Mouse (Mus musculus) embryonic facial prominence, embryonic 13.5 days (tissue): Measurements from ENCODE around the gene Kcnmb4. TPM values are rescaled to one million over a fixed set of nuclear protein-coding genes. Genes with fewer than 3 reads are reported as not detected.

ENCODE experiments used
- ATAC-seq: fragments of 200-750 bp; cut with Nextera tagmentation; 2 replicates; pipeline ENCODE4 v1.8.0; 2017; ENCODE audit warnings: low read depth; ENCODE audit not compliant: insufficient number of reproducible peaks, insufficient read depth, low FRiP score, low TSS enrichment
- H3K27ac ChIP-seq: fragments of 300-500 bp; sonication (generic); 2 replicates; pipeline ENCODE4 v1.5.1; 2015; ENCODE audit warnings: moderate library complexity, mild to moderate bottlenecking, inconsistent platforms
- H3K27me3 ChIP-seq: fragments of 300-500 bp; sonication (generic); 2 replicates; pipeline ENCODE4 v1.6.1; 2015; ENCODE audit warnings: mild to moderate bottlenecking, inconsistent platforms
- H3K36me3 ChIP-seq: fragments of 300-500 bp; sonication (generic); 2 replicates; pipeline ENCODE4 v1.6.1; 2015; ENCODE audit warnings: mild to moderate bottlenecking, inconsistent platforms
- H3K4me1 ChIP-seq: fragments of 300-500 bp; sonication (generic); 2 replicates; pipeline ENCODE4 v1.6.1; 2015; ENCODE audit warnings: inconsistent platforms
- H3K4me2 ChIP-seq: fragments of 300-500 bp; sonication (generic); 2 replicates; pipeline ENCODE4 v1.6.1; 2015; ENCODE audit warnings: moderate library complexity, mild to moderate bottlenecking, inconsistent platforms
- H3K4me3 ChIP-seq: fragments of 300-500 bp; sonication (generic); 2 replicates; pipeline ENCODE4 v1.5.1; 2015; ENCODE audit warnings: mild to moderate bottlenecking, inconsistent platforms
- H3K9ac ChIP-seq: fragments of 300-500 bp; sonication (generic); 2 replicates; pipeline ENCODE4 v1.6.1; 2015; ENCODE audit warnings: mild to moderate bottlenecking, inconsistent platforms
- H3K9me3 ChIP-seq: fragments of 300-500 bp; sonication (generic); 2 replicates; pipeline ENCODE4 v1.6.1; 2016; ENCODE audit warnings: inconsistent platforms
- WGBS: fragments of 180-500 bp; shearing (Covaris S2); methylation state at CpG from one replicate; pipeline ENCODE4 v1.1.7; 2015; ENCODE audit warnings: mixed read lengths; 5-methylcytosine and 5-hydroxymethylcytosine counted together
- polyA plus RNA-seq: library from polyadenylated mRNA; unstranded; fragments of >200 nt; fragmentation: Nextera tagmentation; extraction: Ambion mirVana; gene quantifications from 2 replicates; pipeline ENCODE4 v1.2.1, GENCODE M21; 2015

Kcnmb4 gene
- polyA plus RNA-seq, 1 experiment from 2014 or later = 14.7 TPM

DNA sequence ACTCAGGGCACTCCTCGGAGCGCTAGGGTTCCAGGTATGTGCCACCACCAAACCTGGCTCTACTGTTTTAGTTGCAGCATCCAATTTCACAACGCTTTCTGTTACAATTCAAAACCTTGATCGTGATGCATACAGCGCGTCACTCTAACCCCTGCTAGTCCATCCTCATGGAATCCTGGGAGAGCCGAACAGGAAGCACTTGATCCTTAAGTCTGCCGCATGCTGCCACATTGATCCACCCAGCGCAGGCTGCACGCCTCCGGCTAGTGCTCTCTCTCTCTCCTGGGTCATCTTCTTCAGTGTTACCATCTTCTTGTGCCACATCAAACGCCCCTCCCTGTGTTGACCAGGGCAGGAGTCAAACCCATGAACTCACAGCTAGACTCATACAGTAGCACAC is 25.5 kb downstream of the Kcnmb4 start:
- no peak for ATAC-seq
- no peak overlapping the region for H3K4me2 ChIP-seq
- H3K4me3 ChIP-seq = no peak overlapping the region
- H3K9me3 ChIP-seq = peaks cover 6% of the 10 kb centered on the region
- no peak overlapping the region for H3K27ac ChIP-seq
- 92% methylated on average over 12 of the region's 12 CpGs for WGBS
- H3K36me3 ChIP-seq = peaks cover 19% of the 10 kb centered on the region
- no peak overlapping the region for H3K9ac ChIP-seq
- no peaks in the 10 kb centered on the region for H3K27me3 ChIP-seq
- peaks cover 11% of the 10 kb centered on the region; the same call in 1 of the 2 replicates for H3K4me1 ChIP-seq

DNA sequence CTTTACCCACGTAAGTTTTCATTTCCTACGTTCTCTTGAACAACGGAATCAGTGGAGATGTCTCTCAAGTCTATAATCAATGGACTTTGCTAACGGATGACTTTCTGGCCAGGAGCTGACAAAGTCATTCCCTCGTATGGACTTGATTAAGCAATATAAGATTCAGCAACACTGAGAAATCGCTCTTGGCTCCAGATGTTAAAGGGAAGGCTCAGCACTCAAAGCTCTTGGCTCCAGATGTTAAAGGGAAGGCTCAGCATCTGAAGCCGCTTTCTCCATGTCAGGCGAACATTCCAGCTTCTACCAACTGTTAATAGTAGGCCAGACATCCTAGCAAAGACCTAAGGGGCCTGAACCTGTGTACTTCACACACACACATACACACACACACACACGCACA is 26.5 kb downstream of the Kcnmb4 start:
- Histone ChIP-seq H3K4me2 (no peak overlapping the region), H3K9me3 (no peaks in the 10 kb centered on the region), H3K4me1 (peaks cover 11% of the 10 kb centered on the region; the same call in 1 of the 2 replicates), H3K36me3 (peaks cover 14% of the 10 kb centered on the region; the same call in 1 of the 2 replicates), H3K27me3 (no peaks in the 10 kb centered on the region), H3K4me3 (no peak overlapping the region), H3K9ac (no peak overlapping the region), H3K27ac (no peak overlapping the region)
- 35% methylated on average over 9 of the region's 9 CpGs for WGBS
- no peak for ATAC-seq

GRCm38 (mm10) chr10:116446040-116446439 is 27.6 kb downstream of the Kcnmb4 start:
- H3K4me2 ChIP-seq = no peak overlapping the region
- 91% methylated on average over 11 of the region's 12 CpGs for WGBS

GRCm38 (mm10) chr10:116444826-116445225 is 28.9 kb downstream of the Kcnmb4 start:
- H3K27ac ChIP-seq = no peak overlapping the region
- ATAC-seq = no peak
- H3K4me1 ChIP-seq = peaks cover 18% of the 10 kb centered on the region
- no peak overlapping the region for H3K9ac ChIP-seq
- no peaks in the 10 kb centered on the region for H3K27me3 ChIP-seq
- H3K4me3 ChIP-seq = no peak overlapping the region
- no peaks in the 10 kb centered on the region for H3K9me3 ChIP-seq
- no peak overlapping the region for H3K4me2 ChIP-seq
- 93% methylated on average over 8 of the region's 8 CpGs for WGBS
- peaks cover 14% of the 10 kb centered on the region; the same call in 1 of the 2 replicates for H3K36me3 ChIP-seq

More at GRCm38 (mm10) chr10:116446040-116446439, 27.6 kb downstream of the Kcnmb4 start:
- H3K9me3 ChIP-seq = no peaks in the 10 kb centered on the region
- peaks cover 14% of the 10 kb centered on the region; the same call in 1 of the 2 replicates for H3K36me3 ChIP-seq
- peaks cover 16% of the 10 kb centered on the region for H3K4me1 ChIP-seq
- H3K27ac ChIP-seq = no peak overlapping the region
- H3K27me3 ChIP-seq = no peaks in the 10 kb centered on the region
- H3K9ac ChIP-seq = no peak overlapping the region
- no peak overlapping the region for H3K4me3 ChIP-seq
- ATAC-seq = no peak

- Histone ChIP-seq H3K9me3 (no peaks in the 10 kb centered on the region), H3K4me2 (no peak overlapping the region), H3K4me1 (peaks cover 18% of the 10 kb centered on the region), H3K27ac (no peak overlapping the region), H3K27me3 (no peaks in the 10 kb centered on the region), H3K9ac (no peak overlapping the region), H3K36me3 (peaks cover 16% of the 10 kb centered on the region; the same call in 1 of the 2 replicates), H3K4me3 (no peak overlapping the region)
- ATAC-seq = no peak
- 94% methylated on average over 10 of the region's 10 CpGs for WGBS
These were observed 29.3 kb downstream of the Kcnmb4 start for GRCm38 (mm10) chr10:116444371-116444770.

- H3K4me1 ChIP-seq = peaks cover 7% of the 10 kb centered on the region; the same call in 1 of the 2 replicates
- WGBS = 92% methylated on average over 7 of the region's 7 CpGs
- no peak overlapping the region for H3K4me2 ChIP-seq
- no peak overlapping the region for H3K9ac ChIP-seq
- 0 out of 2 replicates have a peak, but pooled peaks have one; percentile 56 for ATAC-seq
- H3K4me3 ChIP-seq = no peak overlapping the region
- peaks cover 11% of the 10 kb centered on the region for H3K9me3 ChIP-seq
- H3K27ac ChIP-seq = no peak overlapping the region
- H3K27me3 ChIP-seq = no peaks in the 10 kb centered on the region
- H3K36me3 ChIP-seq = peaks cover 25% of the 10 kb centered on the region
These were observed 32.7 kb downstream of the Kcnmb4 start for GRCm38 (mm10) chr10:116440946-116441345.

GRCm38 (mm10) chr10:116440088-116440487 is 33.6 kb downstream of the Kcnmb4 start:
- Histone ChIP-seq H3K9me3 (peaks cover 11% of the 10 kb centered on the region), H3K27me3 (no peaks in the 10 kb centered on the region), H3K4me1 (peaks cover 9% of the 10 kb centered on the region; the same call in 1 of the 2 replicates), H3K9ac (no peak overlapping the region), H3K36me3 (peaks cover 21% of the 10 kb centered on the region), H3K4me2 (no peak overlapping the region), H3K27ac (no peak overlapping the region), H3K4me3 (no peak overlapping the region)
- WGBS = 84% methylated on average over 10 of the region's 10 CpGs
- ATAC-seq = no peak

GRCm38 (mm10) chr10:116435455-116435854 is 38.2 kb downstream of the Kcnmb4 start:
- Histone ChIP-seq H3K4me2 (no peak overlapping the region; the same call in 1 of the 2 replicates), H3K27ac (0 out of 2 replicates have a peak overlapping the region, but pooled peaks have one; percentile 4), H3K9ac (no peak overlapping the region), H3K36me3 (peaks cover 11% of the 10 kb centered on the region), H3K27me3 (no peaks in the 10 kb centered on the region), H3K9me3 (peaks cover 11% of the 10 kb centered on the region), H3K4me3 (no peak overlapping the region), H3K4me1 (peaks cover 8% of the 10 kb centered on the region; the same call in 1 of the 2 replicates)
- no peak for ATAC-seq
- WGBS = 55% methylated on average over 12 of the region's 12 CpGs

DNA sequence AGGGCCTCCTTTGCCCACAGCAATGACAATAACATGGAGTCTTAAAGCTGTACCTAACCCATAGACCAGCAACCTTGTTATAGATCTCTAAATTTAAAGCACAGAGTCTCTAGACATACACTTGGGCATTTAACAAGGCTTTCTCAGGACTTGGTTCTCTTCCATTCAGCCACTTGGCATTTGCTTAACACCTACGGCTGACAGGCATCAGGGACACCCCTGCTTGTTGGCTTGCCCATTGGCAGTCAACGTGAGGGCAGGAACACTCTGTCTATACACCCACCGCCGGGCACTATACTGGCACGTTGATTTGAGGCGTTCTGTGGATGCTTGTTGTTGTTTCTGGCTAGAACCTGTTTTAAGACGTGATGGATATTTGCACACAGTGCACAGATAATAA is 41.3 kb downstream of the Kcnmb4 start:
- H3K27me3 ChIP-seq = no peaks in the 10 kb centered on the region

DNA sequence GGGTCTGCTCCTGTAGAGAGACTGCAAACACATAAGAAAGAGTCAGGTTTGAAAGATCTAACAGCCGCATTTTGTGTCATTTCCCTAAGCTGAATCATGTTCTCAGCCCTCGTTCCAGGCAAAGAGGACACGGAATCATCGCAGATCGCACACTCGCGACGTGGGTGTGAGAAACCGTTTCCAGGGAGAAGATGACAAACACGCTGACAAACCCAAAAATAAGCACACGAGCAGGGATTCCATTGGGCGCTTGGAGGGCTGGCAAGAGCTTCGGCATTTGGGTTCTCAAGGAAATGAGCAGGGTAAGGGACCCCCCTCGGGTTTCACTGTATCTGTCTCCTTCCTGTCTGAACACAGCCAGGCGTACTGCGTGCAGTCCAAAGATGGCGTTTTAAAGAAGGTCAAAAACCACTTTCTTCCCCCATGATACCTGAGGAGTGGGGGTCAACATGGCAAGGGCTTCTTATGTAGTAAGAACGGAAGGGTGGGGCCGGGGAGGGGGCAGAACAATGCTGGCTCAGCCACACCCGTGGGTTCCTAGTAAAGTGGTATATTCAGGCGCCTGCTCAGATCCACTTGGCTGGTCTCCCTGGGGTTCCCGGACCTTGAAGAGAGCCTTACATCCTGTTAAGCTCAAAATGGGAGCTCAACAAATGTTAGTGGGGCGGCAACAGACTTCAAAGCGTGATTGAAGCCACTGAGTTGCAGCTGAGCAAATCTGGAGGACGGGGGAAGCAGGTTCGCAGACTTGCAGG is 45.5 kb downstream of the Kcnmb4 start:
- H3K4me2 ChIP-seq = no peak overlapping the region
- no peak overlapping the region for H3K27ac ChIP-seq
- no peak overlapping the region for H3K9ac ChIP-seq
- WGBS = 92% methylated on average over 26 of the region's 26 CpGs
- H3K9me3 ChIP-seq = peaks cover 7% of the 10 kb centered on the region
- peaks cover 20% of the 10 kb centered on the region for H3K36me3 ChIP-seq
- ATAC-seq = no peak
- no peak overlapping the region for H3K4me3 ChIP-seq
- peaks cover 13% of the 10 kb centered on the region; the same call in 1 of the 2 replicates for H3K4me1 ChIP-seq
- no peaks in the 10 kb centered on the region for H3K27me3 ChIP-seq

More for the DNA sequence above, 41.3 kb downstream of the Kcnmb4 start:
- Histone ChIP-seq H3K27ac (no peak overlapping the region), H3K4me3 (no peak overlapping the region), H3K36me3 (peaks cover 18% of the 10 kb centered on the region), H3K9me3 (peaks cover 7% of the 10 kb centered on the region), H3K4me1 (peaks cover 13% of the 10 kb centered on the region; the same call in 1 of the 2 replicates), H3K9ac (no peak overlapping the region), H3K4me2 (no peak overlapping the region)
- no peak for ATAC-seq
- WGBS = 95% methylated on average over 7 of the region's 7 CpGs

DNA sequence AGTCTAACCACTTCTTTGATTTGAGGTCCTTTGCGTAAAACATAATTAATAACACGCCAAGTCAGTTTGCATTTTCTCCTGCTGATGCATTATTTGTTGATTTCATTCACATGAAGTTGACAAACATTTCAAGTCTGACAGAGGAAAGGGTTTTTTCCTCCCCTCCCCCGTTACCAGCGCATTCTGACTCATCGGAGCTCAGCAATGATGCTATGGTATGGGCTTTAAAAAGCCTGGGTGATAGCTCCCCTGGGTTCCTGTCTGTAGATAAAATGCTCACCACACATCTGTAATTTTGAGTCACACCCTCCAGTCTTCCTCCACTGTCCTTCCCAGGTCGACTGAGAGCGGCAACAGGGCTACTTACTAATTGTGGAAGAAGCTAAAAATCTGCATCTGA is 47.5 kb downstream of the Kcnmb4 start:
- 80% methylated on average over 7 of the region's 7 CpGs for WGBS
- Histone ChIP-seq H3K9ac (no peak overlapping the region), H3K4me3 (no peak overlapping the region), H3K9me3 (peaks cover 7% of the 10 kb centered on the region), H3K4me2 (no peak overlapping the region), H3K27ac (no peak overlapping the region), H3K4me1 (peaks cover 13% of the 10 kb centered on the region; the same call in 1 of the 2 replicates), H3K27me3 (no peaks in the 10 kb centered on the region), H3K36me3 (peaks cover 20% of the 10 kb centered on the region)
- no peak for ATAC-seq

DNA sequence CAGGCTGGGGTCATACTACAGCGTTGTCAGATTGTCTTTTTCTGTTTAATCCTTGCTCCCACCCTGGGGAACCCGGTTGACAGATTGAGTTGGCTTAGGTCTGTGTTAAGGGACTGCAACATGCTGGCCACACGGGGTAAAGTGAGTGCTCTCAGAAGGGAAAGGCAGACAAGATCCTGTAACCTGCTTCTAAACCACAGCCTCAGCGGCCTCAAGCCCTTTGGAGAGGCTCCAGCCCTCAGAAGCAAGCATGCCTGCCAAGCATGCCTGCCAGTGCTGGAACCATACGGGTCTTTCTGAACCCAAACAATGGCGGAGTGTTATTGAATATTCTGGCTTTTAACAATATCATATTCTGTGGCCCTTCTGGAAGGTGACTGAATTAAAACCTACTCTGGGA is 48.8 kb downstream of the Kcnmb4 start:
- Histone ChIP-seq H3K27ac (no peak overlapping the region), H3K4me2 (no peak overlapping the region), H3K27me3 (no peaks in the 10 kb centered on the region), H3K4me3 (no peak overlapping the region), H3K9ac (no peak overlapping the region), H3K9me3 (peaks cover 7% of the 10 kb centered on the region), H3K36me3 (peaks cover 20% of the 10 kb centered on the region), H3K4me1 (peaks cover 8% of the 10 kb centered on the region; the same call in 1 of the 2 replicates)
- ATAC-seq = no peak
- WGBS = 76% methylated on average over 6 of the region's 6 CpGs
